Mouse (Mus musculus) heart, postnatal 25 days (tissue): ENCODE data around the gene Csgalnact2. TPM values are rescaled to one million over a fixed set of nuclear protein-coding genes. Genes with fewer than 3 reads are reported as not detected.

Source experiments
- DNase-seq: peaks from one replicate; pipeline ENCODE4 v3.0.0; 2022; ENCODE audit warnings: low spot score
- intact Hi-C: fragments of 180-260 bp; cut with DNase I; formaldehyde crosslinking; loops from one replicate; pipeline ENCODE4 v1.15.1; 2025
- microRNA-seq: library from miRNA; unstranded; fragments of <30 nt; microRNA quantifications from one replicate; pipeline ENCODE4 v1.2.0, GENCODE M21; 2022
- total RNA-seq, 2 experiments: library from RNA; stranded (reverse); gene quantifications; 2 replicates each; pipeline ENCODE4 v1.2.3; 2021

The Csgalnact2 gene
- total RNA-seq, 2 experiments from 2014 or later = 16.3 TPM

GRCm38 (mm10) chr6:118079292-118079691 lies 59.6 kb downstream of the Csgalnact2 start:
- intact Hi-C loops = no loop called here
- DNase-seq = no peak

GRCm38 (mm10) chr6:118078751-118079150 lies 60.2 kb downstream of the Csgalnact2 start:
- intact Hi-C loops = no loop called here
- DNase-seq = no peak

- intact Hi-C loops = no loop called here
- no peak for DNase-seq
Measured at GRCm38 (mm10) chr6:118077421-118077820, 61.5 kb downstream of the Csgalnact2 start.

DNA sequence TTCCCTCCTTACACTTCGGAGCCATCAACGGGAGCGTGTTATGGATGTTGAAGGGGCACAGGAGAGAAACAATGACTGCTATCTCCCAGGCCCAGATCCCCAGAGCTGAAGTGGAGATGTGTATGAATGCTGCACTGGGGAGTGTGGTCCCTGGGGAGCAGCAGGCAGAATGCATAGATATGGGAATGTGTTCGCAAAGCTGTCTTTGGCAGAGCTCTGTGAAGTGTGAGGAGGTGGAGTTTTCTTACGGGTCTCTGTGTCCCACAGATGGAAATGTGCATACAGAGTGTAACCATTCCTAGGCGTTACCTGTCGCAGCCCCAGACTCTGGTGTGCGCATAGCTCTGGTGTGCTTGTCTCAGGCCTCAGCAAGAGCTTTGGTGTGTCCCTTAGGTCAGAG lies 62.2 kb downstream of the Csgalnact2 start:
- no peak for DNase-seq
- intact Hi-C loops = no loop called here

DNA sequence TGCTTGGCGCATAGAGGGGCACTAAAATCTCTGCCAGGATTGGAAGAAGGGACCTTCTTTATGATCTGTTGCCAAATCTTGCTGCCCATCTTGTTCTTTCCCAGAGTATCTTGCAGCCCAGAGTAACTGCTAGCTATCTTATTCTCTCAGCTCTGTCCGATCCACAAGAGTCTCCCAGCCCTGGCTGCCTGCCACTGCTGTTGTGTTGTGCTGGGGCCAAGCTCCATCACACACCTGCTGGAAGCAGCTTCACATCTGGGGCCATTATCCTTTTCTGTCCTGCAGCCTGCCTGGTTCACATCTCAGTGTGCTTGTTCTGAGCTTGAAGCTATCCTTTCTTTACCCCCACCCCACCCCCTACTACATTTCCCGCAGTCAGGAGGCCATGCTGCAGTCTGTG lies 62.7 kb downstream of the Csgalnact2 start:
- DNase-seq = no peak
- intact Hi-C loops = no loop called here

GRCm38 (mm10) chr6:118074151-118074550 lies 64.8 kb downstream of the Csgalnact2 start:
- intact Hi-C loops = no loop called here

DNA sequence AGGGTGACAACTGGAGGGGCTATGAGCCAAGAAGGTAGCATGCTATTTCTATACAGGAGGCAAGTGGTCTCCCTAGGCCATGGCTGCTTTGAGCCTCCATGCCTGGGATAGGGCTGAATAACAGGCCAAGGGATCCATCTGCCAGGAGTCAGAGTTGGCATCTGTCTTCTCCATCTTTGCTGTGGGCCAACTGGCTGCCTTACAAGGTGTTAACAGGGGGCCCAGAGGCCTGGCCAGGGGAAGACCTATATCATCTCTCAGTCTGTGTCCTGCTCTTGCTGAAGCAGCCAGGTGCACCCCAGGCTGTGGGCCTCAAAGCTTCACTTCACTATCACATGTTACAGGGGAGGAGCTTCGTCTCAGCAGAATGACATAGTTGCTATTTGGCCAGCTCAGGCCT lies 66.8 kb downstream of the Csgalnact2 start:
- intact Hi-C loops = no loop called here
- DNase-seq = no peak

More at GRCm38 (mm10) chr6:118074151-118074550, 64.8 kb downstream of the Csgalnact2 start:
- DNase-seq = no peak

- intact Hi-C loops = no loop called here
- DNase-seq = no peak
Measured at GRCm38 (mm10) chr6:118071416-118071815, 67.5 kb downstream of the Csgalnact2 start.

DNA sequence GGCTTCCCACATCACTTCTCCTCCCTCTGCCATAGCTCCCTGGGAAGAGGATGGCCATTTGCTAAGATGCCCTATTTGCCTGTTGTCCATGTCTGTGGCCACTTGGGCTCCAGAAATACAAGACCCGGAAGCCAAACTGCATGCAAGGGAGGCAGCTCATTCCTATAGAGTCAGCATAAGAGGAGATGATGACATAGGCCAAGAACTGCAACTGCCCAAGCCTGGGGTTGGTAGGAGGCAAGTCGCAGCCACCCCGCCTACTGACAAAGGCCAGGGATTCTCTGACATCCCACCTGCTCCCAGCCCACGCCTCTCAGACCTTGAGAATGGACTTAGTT lies 68.0 kb downstream of the Csgalnact2 start:
- intact Hi-C loops = no loop called here
- DNase-seq = no peak

DNA sequence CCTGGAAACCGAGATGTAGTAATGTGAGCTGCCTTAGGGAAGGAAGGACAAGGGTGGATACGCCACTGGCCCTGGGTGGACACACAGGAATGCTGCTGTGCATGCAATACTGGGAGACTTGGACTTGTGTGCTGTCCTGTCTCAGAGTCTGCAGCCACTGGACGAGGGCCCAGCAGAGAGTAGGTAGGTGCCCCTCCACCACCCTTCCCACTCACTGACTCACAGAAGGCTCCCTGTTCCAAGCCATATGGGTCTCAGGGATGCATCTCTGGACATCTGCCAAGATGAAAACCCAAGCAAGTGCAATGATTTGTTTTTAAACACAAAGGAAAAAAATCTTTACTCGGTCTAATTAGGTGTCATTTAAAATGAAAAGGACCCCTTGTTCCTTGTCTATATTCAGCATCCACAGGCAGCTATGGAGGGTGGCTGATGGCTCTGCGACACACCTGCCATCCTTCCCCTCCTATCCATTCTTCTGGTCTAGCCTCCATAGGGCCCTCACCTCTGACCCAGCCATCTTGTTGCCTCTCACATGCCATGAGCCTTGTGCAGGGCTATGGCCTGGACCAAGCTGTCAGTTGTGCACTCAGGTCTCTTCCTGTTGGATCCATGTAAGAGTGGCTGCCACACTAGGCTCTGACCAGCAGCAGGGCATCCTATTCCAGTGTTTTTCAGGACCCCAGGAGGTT lies 68.5 kb downstream of the Csgalnact2 start:
- no peak for DNase-seq
- intact Hi-C loops = no loop called here

GRCm38 (mm10) chr6:118067720-118068119 lies 71.2 kb downstream of the Csgalnact2 start:
- no peak for DNase-seq
- intact Hi-C loops = loop anchor here (10.0 kb wide), 1 partner anchor 317 kb away; no protein-coding TSS in a partner anchor

DNA sequence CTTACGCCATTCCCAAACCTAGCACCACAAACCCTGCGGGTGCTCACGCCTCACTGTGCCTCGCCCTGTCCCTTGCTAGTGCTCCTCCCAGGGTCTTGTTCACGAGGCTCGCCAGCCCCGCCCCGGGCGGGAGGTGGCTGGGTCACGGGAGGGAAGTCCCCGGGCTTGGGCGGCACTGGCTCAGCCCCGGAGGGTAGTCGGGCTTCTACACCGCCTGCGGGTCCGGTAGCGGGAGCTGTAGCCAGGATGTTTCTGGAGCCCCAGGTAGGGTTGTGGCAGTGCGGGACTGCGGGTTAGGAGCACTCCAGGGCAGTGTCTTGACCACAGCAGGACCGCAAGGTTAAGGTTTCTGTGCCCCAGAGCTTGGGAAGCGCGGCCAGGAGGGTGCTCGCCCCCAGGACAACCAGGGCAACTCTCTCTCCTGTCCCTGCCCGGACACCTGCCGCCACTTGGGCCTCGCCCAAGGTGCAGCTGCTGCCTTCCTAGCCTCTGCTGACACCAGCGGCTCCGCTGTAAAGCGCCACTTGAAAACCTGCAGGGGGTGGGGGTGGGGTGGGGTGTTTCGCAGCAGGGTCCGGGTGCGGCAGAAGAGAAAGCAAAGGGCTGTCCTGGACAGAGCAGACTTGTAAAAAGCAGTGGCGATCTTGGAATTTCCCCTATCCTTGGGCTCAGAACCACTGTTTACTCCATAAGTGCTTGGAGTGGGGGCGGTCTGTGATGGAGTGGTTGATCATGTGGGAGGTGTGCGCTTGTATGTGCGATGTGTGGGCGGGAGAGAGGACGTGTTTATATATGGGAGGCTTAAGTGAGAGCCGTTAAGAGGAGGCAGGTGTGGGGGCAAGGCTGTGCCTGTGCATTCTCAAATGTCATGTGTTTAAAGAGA lies 72.5 kb downstream of the Csgalnact2 start:
- intact Hi-C loops = loop anchor here (10.0 kb wide), 1 partner anchor 318 kb away; no protein-coding TSS in a partner anchor
- DNase-seq = no peak

- intact Hi-C loops = loop anchor here (10.0 kb wide), 1 partner anchor 319 kb away; no protein-coding TSS in a partner anchor
- no peak for DNase-seq
Measured at GRCm38 (mm10) chr6:118065837-118066198, 73.1 kb downstream of the Csgalnact2 start.

DNA sequence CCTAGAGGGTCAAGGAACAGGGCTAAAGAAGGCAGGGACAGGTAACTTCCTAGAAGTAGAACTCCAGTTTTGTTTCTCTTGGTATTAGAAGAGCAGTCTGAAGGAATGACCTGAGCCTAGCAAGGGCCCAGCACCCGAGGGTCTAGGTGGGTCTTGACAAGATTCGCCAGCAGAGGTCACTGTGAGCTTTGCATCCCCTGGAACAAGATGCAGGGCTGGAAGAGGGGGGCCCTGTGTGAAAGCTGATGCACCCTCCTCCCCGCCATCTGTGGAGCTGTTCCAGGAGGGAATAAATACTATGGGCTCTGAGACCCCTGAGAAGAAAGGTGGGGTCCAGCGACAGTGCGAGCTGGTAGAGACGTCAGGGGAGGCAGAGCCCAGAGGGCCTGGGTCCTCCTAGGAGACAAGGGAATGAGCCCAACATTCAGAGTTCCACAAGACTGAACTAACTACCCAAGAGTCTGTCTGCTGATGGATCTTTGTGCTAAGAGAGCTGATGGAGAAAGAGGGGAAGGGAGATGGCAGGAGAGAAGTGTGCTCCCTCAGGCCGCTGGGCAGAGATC lies 73.9 kb downstream of the Csgalnact2 start:
- intact Hi-C loops = loop anchor here (10.0 kb wide), 1 partner anchor 320 kb away; no protein-coding TSS in a partner anchor
- no peak for DNase-seq

- intact Hi-C loops = loop anchor here (10.0 kb wide), 1 partner anchor 322 kb away; no protein-coding TSS in a partner anchor
- DNase-seq = no peak
Measured at GRCm38 (mm10) chr6:118063266-118063665, 75.7 kb downstream of the Csgalnact2 start.

DNA sequence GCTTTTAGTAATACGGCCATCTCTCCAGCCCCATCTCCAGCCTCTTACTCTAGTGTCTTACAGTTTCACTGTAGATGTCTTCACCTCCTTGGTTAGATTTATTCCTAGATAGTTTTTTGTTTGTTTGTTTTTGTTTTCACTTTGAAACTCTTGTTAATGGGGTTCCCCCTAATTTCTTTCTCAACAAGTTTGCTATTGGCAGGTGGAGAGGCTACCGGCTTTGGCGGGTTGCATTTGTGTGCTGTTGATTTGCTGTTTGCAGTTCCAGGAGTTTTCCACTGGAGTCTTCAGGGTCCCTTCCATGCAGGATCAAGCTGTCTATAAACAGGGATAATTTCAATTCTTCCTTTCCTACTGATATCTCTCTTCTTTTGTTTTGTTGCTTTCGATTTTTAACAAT lies 77.7 kb downstream of the Csgalnact2 start:
- no peak for DNase-seq
- intact Hi-C loops = loop anchor here (10.0 kb wide), 1 partner anchor 324 kb away; no protein-coding TSS in a partner anchor

Small RNA genes lying within 50 kb of the gene (microRNA-seq; reads per million reads assigned to microRNA genes)
- not detected for gene Mir7044

Other genes with a start within 250 kb of the Csgalnact2 start
- 100 to 1,000 TPM; 192 to 213 TPM for gene Hnrnpf, start 238.8 kb downstream of the Csgalnact2 start, total RNA-seq
- not detected for gene Fxyd4, start 201.4 kb downstream of the Csgalnact2 start, total RNA-seq
- gene Rasgef1a, start 127.7 kb downstream of the Csgalnact2 start, total RNA-seq = under 1 TPM; 0.14 to 0.16 TPM
- 1 to 10 TPM; 6.9 to 8.1 TPM for gene Ret, start 58.6 kb upstream of the Csgalnact2 start, total RNA-seq